Mouse (Mus musculus) kidney, postnatal 0 days (tissue): ENCODE measurements around the gene Klk1b1. TPM values are rescaled to one million over a fixed set of nuclear protein-coding genes. Genes with fewer than 3 reads are reported as not detected.
A peak's percentile ranks its signal among the peaks of the same experiment; 100 is the strongest.
"Not testable (repeated sequence)": the region's sequence is repeated elsewhere in the genome, so short reads cannot be mapped to it uniquely, and the experiment has no call there.

Experiments
- ATAC-seq: fragments of 200-750 bp; cut with Nextera tagmentation; replicated peaks from 2 replicates; pipeline ENCODE4 v1.8.0; 2017; ENCODE audit warnings: low read depth, moderate number of reproducible peaks, moderate TSS enrichment, moderate library complexity; ENCODE audit not compliant: low FRiP score
- DNase-seq: peaks from one replicate; pipeline ENCODE4 v3.0.0-alpha.2; 2016; ENCODE audit warnings: low spot score
- H3K27ac ChIP-seq: fragments of 300-500 bp; sonication (generic); 2 replicates; pipeline ENCODE4 v1.5.1; 2014; ENCODE audit warnings: mild to moderate bottlenecking
- H3K27me3 ChIP-seq: fragments of 300-500 bp; sonication (generic); 2 replicates; pipeline ENCODE4 v1.6.1; 2014; ENCODE audit warnings: low read length, mixed read lengths; ENCODE audit not compliant: insufficient read depth
- H3K36me3 ChIP-seq: fragments of 300-500 bp; sonication (generic); 2 replicates; pipeline ENCODE4 v1.6.1; 2014; ENCODE audit warnings: low read length, mixed read lengths; ENCODE audit not compliant: insufficient read depth
- H3K4me1 ChIP-seq: fragments of 300-500 bp; sonication (generic); replicated peaks from 2 replicates; pipeline ENCODE4 v1.6.1; 2014; ENCODE audit warnings: antibody characterized with exemption, low read length, mixed read lengths; ENCODE audit not compliant: insufficient read depth
- H3K4me2 ChIP-seq: fragments of 300-500 bp; sonication (generic); 2 replicates; pipeline ENCODE4 v1.6.1; 2014; ENCODE audit warnings: mild to moderate bottlenecking, low read length, moderate library complexity, mixed read lengths
- H3K4me3 ChIP-seq: fragments of 300-500 bp; sonication (generic); replicated peaks from 2 replicates; pipeline ENCODE4 v1.5.1; 2014; ENCODE audit warnings: low read depth, low read length
- H3K9ac ChIP-seq: fragments of 300-500 bp; sonication (generic); 2 replicates; pipeline ENCODE4 v1.6.1; 2014; ENCODE audit warnings: low read depth, low read length
- H3K9me3 ChIP-seq: fragments of 300-500 bp; sonication (generic); replicated peaks from 2 replicates; pipeline ENCODE4 v1.6.1; 2016; ENCODE audit warnings: low read length, inconsistent platforms, mixed read lengths
- CTCF ChIP-seq: IDR thresholded peaks from 2 replicates; pipeline ENCODE4 v1.5.1; 2016; ENCODE audit warnings: antibody characterized with exemption, low read depth, mild to moderate bottlenecking, moderate library complexity
- WGBS: fragments of 180-500 bp; shearing (Covaris S2); extraction: QIAGEN DNeasy Blood & Tissue Kit; methylation state at CpG from one replicate; pipeline ENCODE4 v1.1.7; 2014; 5-methylcytosine and 5-hydroxymethylcytosine counted together
- polyA plus RNA-seq: library from polyadenylated mRNA; unstranded; fragments of >200 nt; fragmentation: Nextera tagmentation; extraction: Ambion mirVana; gene quantifications from 2 replicates; pipeline ENCODE4 v1.2.1, GENCODE M21; 2015

Klk1b1 gene
- polyA plus RNA-seq, 1 experiment from 2014 or later = not detected

- H3K4me3 ChIP-seq = no peak overlapping the region
- no peak overlapping the region for H3K4me2 ChIP-seq
- no peaks in the 10 kb centered on the region for H3K9me3 ChIP-seq
- no peak for DNase-seq
- no peaks in the 10 kb centered on the region for H3K27me3 ChIP-seq
- H3K36me3 ChIP-seq = no peaks in the 10 kb centered on the region
- no peak for TF ChIP-seq CTCF
- H3K27ac ChIP-seq = no peak overlapping the region
- H3K4me1 ChIP-seq = no peaks in the 10 kb centered on the region
- ATAC-seq = no peak
- no peak overlapping the region for H3K9ac ChIP-seq
- WGBS = 83% methylated on average over 3 of the region's 3 CpGs
These were observed 21.8 kb upstream of the Klk1b1 start for GRCm38 (mm10) chr7:43944727-43945264.

GRCm38 (mm10) chr7:43950364-43950763, 16.2 kb upstream of the Klk1b1 start, which contains the start of gene Klk1b8:
Gene Klk1b8 (plus strand): TSS chr7:43950664.
- H3K4me2 ChIP-seq = no peak within 1 kb of the TSS
- TF ChIP-seq CTCF = no peak
- ATAC-seq = no peak
- no peak within 1 kb of the TSS for H3K9ac ChIP-seq
- no peak for DNase-seq
- WGBS = 71% methylated on average over 2 of the region's 2 CpGs
- H3K9me3 ChIP-seq = no peaks in the 10 kb centered on the region
- no peak within 1 kb of the TSS for H3K27ac ChIP-seq
- H3K27me3 ChIP-seq = no peaks in the 10 kb centered on the region
- H3K36me3 ChIP-seq = no peaks in the 10 kb centered on the region
- no peak within 1 kb of the TSS for H3K4me3 ChIP-seq
- no peaks in the 10 kb centered on the region for H3K4me1 ChIP-seq

GRCm38 (mm10) chr7:43952703-43953102, 13.8 kb upstream of the Klk1b1 start:
- H3K9me3 ChIP-seq = no peaks in the 10 kb centered on the region
- no peaks in the 10 kb centered on the region for H3K27me3 ChIP-seq
- TF ChIP-seq CTCF = no peak
- H3K36me3 ChIP-seq = no peaks in the 10 kb centered on the region
- H3K27ac ChIP-seq = no peak overlapping the region
- 29% methylated on average over 4 of the region's 4 CpGs for WGBS
- no peaks in the 10 kb centered on the region for H3K4me1 ChIP-seq
- H3K4me2 ChIP-seq = no peak overlapping the region
- ATAC-seq (peak; percentile 36), DNase-seq (peak; percentile 67)
- H3K9ac ChIP-seq = no peak overlapping the region
- H3K4me3 ChIP-seq = no peak overlapping the region

GRCm38 (mm10) chr7:43967058-43967457, 507 bp downstream of the Klk1b1 start:
- Histone ChIP-seq H3K4me1 (no peaks in the 10 kb centered on the region), H3K27me3 (no peaks in the 10 kb centered on the region), H3K4me2 (no peak overlapping the region), H3K27ac (no peak overlapping the region), H3K4me3 (no peak overlapping the region), H3K9ac (no peak overlapping the region), H3K9me3 (no peaks in the 10 kb centered on the region), H3K36me3 (no peaks in the 10 kb centered on the region)
- no peak for TF ChIP-seq CTCF
- no peak for ATAC-seq
- WGBS = 75% methylated on average over 3 of the region's 3 CpGs
- no peak for DNase-seq

- Histone ChIP-seq H3K4me1 (no peaks in the 10 kb centered on the region), H3K4me2 (no peak overlapping the region), H3K27me3 (no peaks in the 10 kb centered on the region), H3K4me3 (no peak overlapping the region), H3K27ac (no peak overlapping the region), H3K9ac (no peak overlapping the region), H3K36me3 (no peaks in the 10 kb centered on the region), H3K9me3 (no peaks in the 10 kb centered on the region)
- TF ChIP-seq CTCF = no peak
- ATAC-seq (no peak), DNase-seq (no peak)
- WGBS = 87% methylated on average over 2 of the region's 2 CpGs
These were observed 1.1 kb downstream of the Klk1b1 start for GRCm38 (mm10) chr7:43967612-43968011.

GRCm38 (mm10) chr7:43975761-43976160, 9.2 kb downstream of the Klk1b1 start, which contains the start of gene Klk1b9:
Gene Klk1b9 (plus strand): TSS chr7:43976061.
- not testable (repeated sequence) for H3K9me3 ChIP-seq, H3K27me3 ChIP-seq, H3K27ac ChIP-seq, H3K36me3 ChIP-seq, H3K4me3 ChIP-seq, H3K4me2 ChIP-seq, H3K4me1 ChIP-seq, H3K9ac ChIP-seq, ATAC-seq, DNase-seq
- 77% methylated on average over 1 of the region's 1 CpGs for WGBS

GRCm38 (mm10) chr7:43985657-43986056, 19.1 kb downstream of the Klk1b1 start:
- no peak overlapping the region for H3K9ac ChIP-seq

GRCm38 (mm10) chr7:43994821-43995220, 28.3 kb downstream of the Klk1b1 start:
- H3K36me3 ChIP-seq, H3K27me3 ChIP-seq, H3K4me1 ChIP-seq, ATAC-seq, H3K4me3 ChIP-seq, H3K9me3 ChIP-seq, DNase-seq, H3K27ac ChIP-seq, H3K4me2 ChIP-seq, H3K9ac ChIP-seq: not testable (repeated sequence)
- 44% methylated on average over 1 of the region's 1 CpGs for WGBS

More at GRCm38 (mm10) chr7:43985657-43986056, 19.1 kb downstream of the Klk1b1 start:
- H3K36me3 ChIP-seq = no peaks in the 10 kb centered on the region
- H3K4me1 ChIP-seq = no peaks in the 10 kb centered on the region
- DNase-seq (no peak), ATAC-seq (no peak)
- H3K4me3 ChIP-seq = no peak overlapping the region
- no peaks in the 10 kb centered on the region for H3K9me3 ChIP-seq
- H3K27ac ChIP-seq = no peak overlapping the region
- no peak for TF ChIP-seq CTCF
- H3K27me3 ChIP-seq = no peaks in the 10 kb centered on the region
- no peak overlapping the region for H3K4me2 ChIP-seq

GRCm38 (mm10) chr7:43995577-43995976, 29.0 kb downstream of the Klk1b1 start, which contains the start of gene Klk1b11:
Gene Klk1b11 (plus strand): TSS chr7:43995877.
- not testable (repeated sequence) for H3K9me3 ChIP-seq, DNase-seq, H3K4me3 ChIP-seq, H3K27me3 ChIP-seq, H3K4me2 ChIP-seq, H3K4me1 ChIP-seq, H3K27ac ChIP-seq, H3K9ac ChIP-seq, H3K36me3 ChIP-seq, ATAC-seq
- WGBS = 83% methylated on average over 4 of the region's 4 CpGs
